ENCODE assay signal across 16 mouse cellular contexts in the genomic region with DNA sequence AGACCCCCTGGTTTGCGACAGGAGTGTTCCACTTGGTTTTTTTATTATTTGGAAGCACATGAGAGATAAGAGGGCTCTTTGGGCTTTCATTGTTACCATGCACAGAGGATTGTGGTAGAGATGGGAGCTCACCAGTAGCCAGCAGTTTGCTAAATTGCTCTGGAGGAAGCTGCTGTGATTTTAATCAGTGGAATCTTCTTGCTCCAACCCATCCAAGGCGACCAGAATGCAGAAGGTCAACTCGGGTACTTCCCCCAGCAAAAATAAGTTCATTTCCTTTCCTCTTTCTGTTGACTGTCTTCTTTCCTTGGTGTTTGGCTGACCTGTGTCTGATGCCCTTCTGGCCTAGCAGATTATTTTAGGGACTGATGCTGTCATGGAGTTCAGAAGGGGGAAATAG.
DNase-seq lines count a peak whose midpoint lies in the region; ATAC-seq and TF ChIP-seq lines count a peak whose summit lies in the region.
"Had no signal": no experiment of that assay in that cellular context is flagged by ENCODE, and none has a peak within 500 bp of the region (broad histone marks: within the 10 kb centered on the region; RNA-seq: fewer than 3 reads in every experiment).

No protein-coding gene starts in this region.

- H3K4me1 ChIP-seq in heart, adult 2 months (ENCODE audit: control insufficient read depth, insufficient read depth, low read length), result peaks cover 7% of the 10 kb centered on the region
- peaks cover 12% of the 10 kb centered on the region for H3K4me1 ChIP-seq in heart, embryonic 12.5 days (replicated peaks)
- H3K4me1 ChIP-seq: forebrain, embryonic 13.5 days; heart, embryonic 15.5 days; hindbrain, embryonic 15.5 days had no signal

- intact Hi-C loops in heart, adult 2 months (cut with DNase I), result loop anchor here (2.0 to 5.0 kb wide), 3 partner anchors 179 to 306 kb away; no protein-coding TSS in a partner anchor

- H3K4me3 ChIP-seq in heart, adult 2 months, result no peak overlapping the region
- no peak overlapping the region for H3K4me3 ChIP-seq in heart, embryonic 12.5 days
- H3K4me3 ChIP-seq: embryonic facial prominence, embryonic 10.5 days; forebrain, embryonic 13.5 days; heart, embryonic 15.5 days; hindbrain, embryonic 15.5 days had no signal

- H3K27me3 ChIP-seq in heart, adult 2 months (ENCODE audit: control insufficient read depth, insufficient read depth, low read length), result no peaks in the 10 kb centered on the region
- no peaks in the 10 kb centered on the region for H3K27me3 ChIP-seq in heart, embryonic 12.5 days (replicated peaks)
- H3K27me3 ChIP-seq in splenic B cell, adult 2 months (ENCODE audit: control insufficient read depth, insufficient read depth, low read length, poor library complexity, severe bottlenecking), result no peaks in the 10 kb centered on the region
- H3K27me3 ChIP-seq: CH12.LX; forebrain, embryonic 13.5 days; heart, embryonic 15.5 days; hindbrain, embryonic 15.5 days; Patski had no signal

- no peak for TF ChIP-seq POLR2A in heart, adult 2 months (IDR thresholded peaks at IDR 0.05; ENCODE audit: insufficient read depth, low read depth, low read length)

- no peak for TF ChIP-seq EP300 in heart, adult 2 months (IDR thresholded peaks at IDR 0.05; ENCODE audit: insufficient read depth, low read depth, low read length)

- no peak for TF ChIP-seq CTCF in heart, adult 2 months (IDR thresholded peaks at IDR 0.05)

- no peaks in the 10 kb centered on the region; the same call in 1 of the 2 replicates for H3K9me3 ChIP-seq in heart, embryonic 12.5 days (replicated peaks)
- H3K9me3 ChIP-seq: embryonic facial prominence, embryonic 10.5 days; forebrain, embryonic 13.5 days; heart, embryonic 15.5 days; hindbrain, embryonic 15.5 days had no signal

- DNase-seq in heart, adult 2 months, result no peak
- DNase-seq in kidney, adult 11 months, result peak; percentile 10
- DNase-seq in kidney, postnatal 4 days, result no peak
- peak; percentile 12 to 15 for DNase-seq in kidney, postnatal 36 days
- DNase-seq in kidney, postnatal 14 days, result no peak
- peak; percentile 27 for DNase-seq in splenic B cell, adult 2 months (ENCODE audit: low read depth, low spot score)
- DNase-seq: cerebellum, adult 2 months; forebrain, postnatal 0 days had no signal

- ATAC-seq in heart, embryonic 12.5 days (ENCODE audit: insufficient number of reproducible peaks, low FRiP score), result no peak
- ATAC-seq: activated CD4-positive, CD25-positive, alpha-beta regulatory T cell, adult 4 months; forebrain, embryonic 13.5 days; forebrain, postnatal 0 days; Patski had no signal

- no peaks in the 10 kb centered on the region for H3K36me3 ChIP-seq in heart, adult 2 months (ENCODE audit: control insufficient read depth, insufficient read depth, low read length)
- H3K36me3 ChIP-seq in heart, embryonic 12.5 days, result no peaks in the 10 kb centered on the region
- no peaks in the 10 kb centered on the region for H3K36me3 ChIP-seq in splenic B cell, adult 2 months (ENCODE audit: control insufficient read depth, insufficient read depth, low read length, poor library complexity, severe bottlenecking)
- H3K36me3 ChIP-seq: embryonic facial prominence, embryonic 10.5 days; heart, embryonic 15.5 days; hindbrain, embryonic 15.5 days had no signal

- no peak overlapping the region for H3K9ac ChIP-seq in heart, adult 2 months (ENCODE audit: low read depth, low read length)
- no peak overlapping the region for H3K9ac ChIP-seq in heart, embryonic 12.5 days
- H3K9ac ChIP-seq: forebrain, embryonic 13.5 days; forebrain, postnatal 0 days; heart, embryonic 15.5 days; hindbrain, embryonic 15.5 days had no signal

- no peak overlapping the region for H3K4me2 ChIP-seq in heart, embryonic 12.5 days
- H3K4me2 ChIP-seq: forebrain, embryonic 13.5 days; heart, embryonic 15.5 days; hindbrain, embryonic 15.5 days had no signal

- WGBS in heart, adult 2 months, result 42% methylated on average over 3 of the region's 3 CpGs
- 52% methylated on average over 3 of the region's 3 CpGs for WGBS in heart, embryonic 12.5 days

- H3K79me2 ChIP-seq in heart, adult 2 months (replicated peaks; ENCODE audit: control insufficient read depth, insufficient read depth, low read length), result no peaks in the 10 kb centered on the region

- peak overlapping the region; percentile 61 for H3K27ac ChIP-seq in heart, adult 2 months
- H3K27ac ChIP-seq in heart, embryonic 12.5 days (ENCODE audit: poor library complexity, severe bottlenecking), result no peak overlapping the region
- H3K27ac ChIP-seq: embryonic facial prominence, embryonic 10.5 days; forebrain, embryonic 13.5 days; heart, embryonic 15.5 days; hindbrain, embryonic 15.5 days had no signal

Comparison
In these comparisons a context has a peak if more than half of its experiments do, and no peak if none do; other contexts are left out.
1. DNase-seq: peak in kidney, adult 11 months (single experiment), kidney, postnatal 36 days (2 of 2) and splenic B cell, adult 2 months (single experiment); none in heart, adult 2 months (0 of 2), kidney, postnatal 4 days (0 of 2) and kidney, postnatal 14 days (single experiment).